Mouse (Mus musculus): Measurements from ENCODE around the gene Nme1. TPM values are rescaled to one million over a fixed set of nuclear protein-coding genes. Genes with fewer than 3 reads are reported as not detected.
"Not testable (repeated sequence)": the region's sequence is repeated elsewhere in the genome, so short reads cannot be mapped to it uniquely, and the experiment has no call there.

Gene Nme1
- total RNA-seq, 2 experiments from 2014 or later: 96.2 to 237 TPM

GRCm38 (mm10) chr11:93968848-93969128 is 467 bp upstream of the Nme1 start:
- no peak for ATAC-seq (replicated peaks; ENCODE audit: poor library complexity, severe bottlenecking)

DNA sequence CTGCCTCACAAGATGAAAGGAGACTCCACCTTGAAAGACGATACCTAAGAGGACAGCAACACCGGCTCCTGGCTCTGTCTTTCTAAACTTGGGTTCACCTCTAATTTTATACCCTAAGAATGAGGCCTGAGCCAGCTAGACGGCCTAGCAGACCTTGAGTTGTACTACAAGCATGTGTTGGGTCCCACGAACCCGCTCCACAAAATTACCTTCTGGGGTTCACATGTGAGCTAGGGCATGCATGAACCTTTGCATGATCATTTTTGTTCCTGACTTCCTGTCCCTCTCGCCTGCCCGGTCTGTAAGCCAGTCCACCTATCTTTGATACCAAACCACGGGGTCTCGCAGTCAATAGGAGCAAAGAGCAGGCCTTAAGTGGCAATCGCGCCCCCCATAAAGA is 940 bp downstream of the Nme1 start:
- ATAC-seq (replicated peaks; ENCODE audit: poor library complexity, severe bottlenecking): no peak

GRCm38 (mm10) chr11:93965391-93965790 is 2.9 kb downstream of the Nme1 start:
- no peak for ATAC-seq (replicated peaks; ENCODE audit: poor library complexity, severe bottlenecking)

DNA sequence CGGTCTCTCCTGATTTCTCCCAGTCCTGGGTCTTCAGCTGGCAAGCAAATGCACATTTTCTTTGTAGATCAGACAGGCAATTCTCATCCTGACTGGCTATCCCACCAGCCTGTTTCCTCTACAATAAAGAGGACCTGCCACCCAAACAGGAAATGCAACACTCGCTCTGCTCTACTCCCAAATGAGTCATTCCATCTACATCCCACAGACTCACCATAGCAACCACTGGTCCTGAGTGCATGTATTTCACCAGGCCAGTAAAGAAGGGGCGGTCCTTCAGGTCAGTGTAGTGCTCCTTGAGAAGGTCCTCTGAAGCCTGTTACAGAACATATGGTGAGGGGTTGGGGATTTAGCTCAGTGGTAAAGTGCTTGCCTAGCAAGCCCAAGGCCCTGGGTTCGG is 5.3 kb downstream of the Nme1 start:
- peak; percentile 52 for ATAC-seq (replicated peaks; ENCODE audit: poor library complexity, severe bottlenecking)

DNA sequence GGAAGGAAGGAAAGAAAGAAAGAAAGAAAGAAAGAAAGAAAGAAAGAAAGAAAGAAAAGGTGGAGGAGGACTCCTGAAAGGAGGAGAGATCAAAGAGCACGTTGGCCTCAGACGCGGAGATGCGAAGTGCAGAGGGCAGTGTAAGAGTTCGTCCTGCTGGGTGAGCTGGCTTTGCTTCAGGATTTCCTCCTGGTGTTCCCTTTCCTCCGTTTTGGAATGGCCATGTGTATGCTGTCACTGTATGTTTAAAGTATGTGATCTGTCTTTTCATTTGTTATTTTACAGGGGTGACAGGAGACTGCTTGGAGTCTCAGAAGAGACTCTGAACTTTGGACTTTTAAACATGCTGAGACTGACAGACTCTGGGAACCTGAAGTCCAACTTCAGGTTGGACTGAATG is 6.8 kb downstream of the Nme1 start:
- no peak for ATAC-seq (replicated peaks; ENCODE audit: poor library complexity, severe bottlenecking)

DNA sequence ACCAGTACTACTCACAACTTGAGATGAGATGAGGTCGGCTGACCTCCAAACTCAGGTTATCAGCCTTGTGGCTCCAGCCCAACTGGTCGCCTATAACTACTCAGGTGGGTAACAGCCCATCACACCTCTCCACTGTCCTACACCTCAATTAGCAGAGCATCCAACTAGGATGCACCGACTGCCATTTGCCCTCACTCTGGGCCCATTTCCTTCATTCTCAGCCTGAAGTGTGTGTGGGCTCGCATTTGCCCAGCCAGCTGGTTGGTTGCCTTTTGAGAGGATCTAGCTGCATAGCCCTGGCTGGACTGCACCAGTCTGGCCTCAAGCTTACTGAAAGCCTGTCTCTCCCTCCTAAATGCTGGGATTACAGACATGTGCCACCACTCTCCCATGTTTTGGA is 10.6 kb downstream of the Nme1 start:
- no peak for ATAC-seq (replicated peaks; ENCODE audit: poor library complexity, severe bottlenecking)

DNA sequence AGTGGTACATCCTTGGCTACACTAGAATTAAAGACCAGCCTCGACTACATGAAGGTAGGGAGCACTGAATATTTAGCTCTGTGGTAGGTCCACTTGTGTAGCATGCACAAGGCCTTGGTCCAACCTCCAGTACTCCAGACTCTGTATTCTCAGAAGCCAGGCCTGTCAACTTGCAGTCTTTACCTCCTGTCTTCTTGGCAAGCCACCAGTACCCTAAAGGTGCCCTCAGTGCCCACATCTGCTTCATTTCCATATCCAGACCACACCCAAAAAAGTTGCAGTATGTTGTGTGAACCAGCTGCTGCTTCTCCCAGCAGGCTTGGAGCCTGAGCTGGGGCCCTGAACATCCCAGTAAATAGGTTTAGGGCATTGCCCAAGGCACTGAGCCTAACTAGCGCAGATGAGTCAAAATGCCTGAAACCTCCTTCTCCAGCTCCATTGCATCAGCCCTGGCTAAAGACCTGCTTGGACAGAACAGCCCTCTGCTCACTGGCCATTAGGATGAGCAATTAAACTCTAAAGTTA is 11.2 kb downstream of the Nme1 start:
- ATAC-seq (replicated peaks; ENCODE audit: poor library complexity, severe bottlenecking): no peak

DNA sequence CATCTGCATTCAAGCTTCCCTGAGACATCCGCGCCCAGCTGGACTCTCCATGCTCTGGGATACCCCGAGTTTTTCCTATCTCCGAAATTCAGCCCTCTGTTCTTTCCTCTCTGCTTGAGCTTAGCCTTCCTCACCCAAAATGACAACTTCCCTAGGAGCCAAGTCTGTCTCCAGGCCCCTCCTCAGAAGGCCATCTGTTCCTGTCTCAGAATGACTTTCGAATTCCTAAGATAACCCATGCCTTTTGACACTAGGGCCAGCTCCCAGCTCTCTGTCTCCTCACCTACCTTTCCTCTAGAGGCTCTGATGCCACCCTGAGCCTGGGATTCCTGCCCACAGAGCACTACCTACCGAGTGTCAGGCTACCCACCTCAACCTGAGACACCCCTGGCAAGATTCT is 12.2 kb downstream of the Nme1 start, which contains the start of gene Nme2:
Nme2 (minus strand) TSS at position 101 of the 400 bp plus-strand sequence.
- peak; percentile 49 for ATAC-seq (replicated peaks; ENCODE audit: poor library complexity, severe bottlenecking)

- peak; percentile 94 for ATAC-seq (replicated peaks; ENCODE audit: poor library complexity, severe bottlenecking)
These were observed 12.8 kb downstream of the Nme1 start for GRCm38 (mm10) chr11:93955256-93956150.

DNA sequence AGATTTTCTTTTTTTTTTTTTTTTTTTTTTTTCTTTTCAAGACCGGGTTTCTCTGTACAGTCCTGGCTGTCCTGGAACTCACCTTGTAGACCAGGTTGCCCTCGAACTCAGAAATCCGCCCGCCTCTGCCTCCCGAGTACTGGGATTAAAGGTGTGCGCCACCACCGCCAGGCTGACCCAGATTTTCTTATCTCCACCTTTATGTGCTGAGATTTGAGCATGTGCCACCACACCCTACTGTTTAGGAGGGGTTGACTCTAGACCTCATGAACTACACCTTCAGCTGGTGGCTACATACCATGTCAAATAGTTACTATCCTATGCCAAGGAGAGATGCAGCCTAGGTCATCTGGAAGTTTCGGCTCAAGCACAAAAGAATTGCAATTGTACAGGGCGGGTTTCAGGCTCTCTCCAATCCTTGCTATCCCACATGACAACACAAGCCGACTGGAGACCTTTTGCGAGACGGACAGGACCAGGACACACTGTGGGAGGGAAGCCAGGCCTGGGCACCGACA is 13.5 kb downstream of the Nme1 start:
- ATAC-seq (replicated peaks; ENCODE audit: poor library complexity, severe bottlenecking): no peak; the same call in 1 of the 2 replicates

- no peak for ATAC-seq (replicated peaks; ENCODE audit: poor library complexity, severe bottlenecking)
These were observed 15.9 kb downstream of the Nme1 start for GRCm38 (mm10) chr11:93952376-93952775.

DNA sequence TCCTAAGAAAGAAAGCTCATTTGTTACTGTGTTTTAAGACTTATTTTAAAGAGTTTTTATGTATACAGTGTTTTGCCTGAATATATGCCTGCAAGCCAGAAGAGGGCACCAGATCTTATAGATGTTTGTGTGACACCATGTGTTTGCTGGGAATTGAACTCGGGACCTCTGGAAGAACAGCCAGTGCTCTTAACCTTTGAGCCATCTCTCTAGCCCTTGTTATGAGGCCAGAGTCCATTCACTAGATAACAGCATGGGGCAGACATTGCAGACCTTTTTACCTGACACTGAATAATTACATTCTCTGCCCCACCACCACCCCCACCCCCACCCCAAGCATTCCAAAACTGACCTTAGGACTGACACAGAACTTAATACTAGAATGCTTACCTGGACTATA is 18.3 kb downstream of the Nme1 start:
- ATAC-seq (replicated peaks; ENCODE audit: poor library complexity, severe bottlenecking): no peak

DNA sequence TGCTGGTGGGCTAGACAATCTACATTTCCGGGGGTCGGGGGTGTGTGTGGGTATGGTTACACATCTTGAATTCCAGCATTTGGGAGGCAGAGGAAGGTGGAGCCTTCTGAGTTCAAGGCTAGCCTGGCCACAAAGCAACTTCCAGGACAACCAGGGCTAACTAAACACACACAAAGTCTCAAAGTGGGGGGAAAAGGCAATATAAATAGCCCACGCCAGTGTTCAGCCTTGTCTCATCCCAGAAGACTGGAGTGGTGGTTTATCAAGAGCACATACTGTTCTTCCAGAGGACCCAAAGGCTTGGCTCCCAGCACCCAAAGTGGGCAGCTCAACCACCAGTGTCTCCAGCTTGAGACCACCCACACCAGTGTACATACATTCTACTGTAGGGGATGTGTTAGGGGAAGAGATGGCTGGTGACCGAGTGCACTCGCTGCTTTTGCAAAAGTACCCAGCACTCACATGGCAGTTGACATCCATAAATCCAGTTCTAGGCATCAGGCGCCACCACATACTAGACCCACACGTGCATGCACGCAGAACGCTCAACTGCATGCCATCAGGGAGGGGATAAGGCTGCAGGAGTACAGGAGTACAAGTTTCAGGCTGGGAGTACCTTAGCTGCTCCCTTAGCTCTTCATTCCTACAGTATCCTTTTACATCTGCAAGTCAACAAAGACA is 19.3 kb downstream of the Nme1 start:
- ATAC-seq (replicated peaks; ENCODE audit: poor library complexity, severe bottlenecking): no peak

DNA sequence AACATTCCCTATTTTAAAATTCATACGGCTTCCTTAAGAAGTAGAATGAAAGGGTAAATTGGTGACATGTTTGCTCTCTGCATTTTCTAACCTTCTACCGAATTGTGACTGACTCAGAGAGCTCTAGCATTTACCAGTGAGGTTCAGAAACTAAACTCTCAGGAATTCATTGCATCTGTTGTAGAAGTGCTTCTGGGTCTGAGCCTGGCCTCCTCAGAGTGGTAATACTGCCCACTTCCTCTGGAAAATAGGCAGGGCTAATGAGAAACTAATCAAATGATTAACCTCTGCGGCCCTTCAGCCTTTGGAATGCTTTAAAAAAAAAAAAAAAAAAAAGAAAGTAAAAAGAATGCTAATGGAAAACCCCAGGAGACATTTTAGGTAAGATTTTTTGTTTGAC is 23.3 kb downstream of the Nme1 start:
- no peak for ATAC-seq (replicated peaks; ENCODE audit: poor library complexity, severe bottlenecking)

DNA sequence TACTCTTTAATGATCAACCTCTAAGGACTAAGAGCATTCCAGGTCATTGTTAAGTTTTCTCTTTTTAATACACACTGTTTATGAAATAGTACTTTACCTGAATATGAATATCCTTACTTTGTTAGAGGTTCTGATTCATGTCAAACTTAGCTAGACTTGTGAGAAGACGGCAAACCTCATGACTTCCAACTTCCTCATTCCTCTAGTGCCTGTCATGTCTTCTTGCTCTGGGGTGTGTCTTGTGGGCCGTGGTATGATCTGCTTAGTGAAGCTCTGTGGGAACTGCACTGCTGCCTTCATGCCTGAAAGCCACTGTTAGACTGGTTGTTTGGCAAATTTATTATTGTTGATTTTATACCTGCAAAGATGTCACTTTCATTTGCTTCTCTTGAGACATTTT is 27.4 kb downstream of the Nme1 start:
- peak; percentile 76 for ATAC-seq (replicated peaks; ENCODE audit: poor library complexity, severe bottlenecking)

GRCm38 (mm10) chr11:93929106-93929505 is 39.2 kb downstream of the Nme1 start:
- no peak for ATAC-seq (replicated peaks; ENCODE audit: poor library complexity, severe bottlenecking)

DNA sequence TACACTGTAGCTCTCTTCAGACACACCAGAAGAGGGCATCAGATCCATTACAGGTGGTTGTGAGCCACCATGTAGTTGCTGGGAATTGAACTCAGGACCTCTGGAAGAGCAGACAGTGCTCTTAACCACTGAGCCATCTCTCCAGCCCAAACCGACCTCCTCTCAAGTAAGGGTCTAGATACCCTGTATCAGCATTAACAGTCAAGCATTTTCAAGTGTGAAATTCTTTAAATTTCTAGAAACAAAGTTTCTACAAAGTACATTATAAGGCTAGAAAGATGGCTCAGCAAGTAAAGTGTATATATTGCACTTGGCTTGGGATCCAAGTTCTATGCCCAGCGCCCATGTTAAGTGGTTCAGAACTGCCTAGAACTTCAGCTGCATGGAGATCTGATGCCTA is 53.3 kb downstream of the Nme1 start:
- not testable (repeated sequence) for ATAC-seq (replicated peaks; ENCODE audit: poor library complexity, severe bottlenecking)

- no peak for ATAC-seq (replicated peaks; ENCODE audit: poor library complexity, severe bottlenecking)
These were observed 56.7 kb downstream of the Nme1 start for GRCm38 (mm10) chr11:93911603-93912002.

DNA sequence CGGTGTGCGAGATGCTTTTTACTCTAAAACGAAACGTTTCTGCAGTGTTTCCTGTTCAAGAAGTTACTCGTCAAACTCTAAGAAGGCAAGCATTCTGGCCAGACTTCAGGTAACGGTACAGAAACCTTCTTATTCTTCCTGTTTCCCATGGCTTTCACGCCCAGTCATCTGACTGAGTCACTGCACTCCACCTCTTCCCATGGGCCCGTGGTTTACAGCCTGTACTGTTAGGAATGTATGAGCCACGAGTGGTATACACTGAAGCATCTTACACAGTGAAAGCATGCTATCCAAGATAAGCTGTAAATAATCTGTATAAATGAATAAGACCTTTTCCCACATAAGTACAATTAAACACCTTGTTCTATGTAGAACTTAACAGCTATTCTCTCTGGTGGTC is 59.5 kb downstream of the Nme1 start:
- no peak for ATAC-seq (replicated peaks; ENCODE audit: poor library complexity, severe bottlenecking)

- ATAC-seq (replicated peaks; ENCODE audit: poor library complexity, severe bottlenecking): peak; percentile 67
These were observed 60.5 kb downstream of the Nme1 start for GRCm38 (mm10) chr11:93907839-93908238.

Measured in granulocyte monocyte progenitor cell, adult 5-6 weeks (primary cell).